Mouse (Mus musculus) B cell, adult 2 months (primary cell): Measurements from ENCODE around the gene Ptprd.

ENCODE experiments used
- DNase-seq, 2 experiments: peaks; one replicate each; pipeline ENCODE4 v3.0.0; 2022

The Ptprd gene

GRCm38 (mm10) chr4:76865585-76865984, 1346.2 kb downstream of the Ptprd start:
- no peak for DNase-seq

- DNase-seq: no peak
Observed at GRCm38 (mm10) chr4:76846265-76846664, 1365.5 kb downstream of the Ptprd start.

GRCm38 (mm10) chr4:76839016-76839415, 1372.7 kb downstream of the Ptprd start:
- no peak for DNase-seq

GRCm38 (mm10) chr4:76812138-76812537, 1399.6 kb downstream of the Ptprd start:
- DNase-seq: no peak

- DNase-seq: no peak
Observed at GRCm38 (mm10) chr4:76802708-76803107, 1409.1 kb downstream of the Ptprd start.

- DNase-seq: no peak
Observed at GRCm38 (mm10) chr4:76798010-76799007, 1413.5 kb downstream of the Ptprd start.

- no peak for DNase-seq
Observed at GRCm38 (mm10) chr4:76785389-76785788, 1426.4 kb downstream of the Ptprd start.

- DNase-seq: no peak
Observed at GRCm38 (mm10) chr4:76779558-76780124, 1432.1 kb downstream of the Ptprd start.

GRCm38 (mm10) chr4:76766918-76767317, 1444.8 kb downstream of the Ptprd start:
- DNase-seq: no peak

GRCm38 (mm10) chr4:76766429-76766828, 1445.3 kb downstream of the Ptprd start:
- no peak for DNase-seq

GRCm38 (mm10) chr4:76750709-76751108, 1461.1 kb downstream of the Ptprd start:
- no peak for DNase-seq

- no peak for DNase-seq
Observed at GRCm38 (mm10) chr4:76735831-76736230, 1475.9 kb downstream of the Ptprd start.

- DNase-seq: no peak
Observed at GRCm38 (mm10) chr4:76675726-76676125, 1536.0 kb downstream of the Ptprd start.

GRCm38 (mm10) chr4:76673224-76673623, 1538.5 kb downstream of the Ptprd start:
- no peak for DNase-seq

- no peak for DNase-seq
Observed at GRCm38 (mm10) chr4:76672653-76673052, 1539.1 kb downstream of the Ptprd start.

- no peak for DNase-seq
Observed at GRCm38 (mm10) chr4:76661725-76662124, 1550.0 kb downstream of the Ptprd start.

GRCm38 (mm10) chr4:76660146-76660545, 1551.6 kb downstream of the Ptprd start:
- DNase-seq: no peak

- no peak for DNase-seq
Observed at GRCm38 (mm10) chr4:76656734-76657133, 1555.0 kb downstream of the Ptprd start.

- DNase-seq: no peak
Observed at GRCm38 (mm10) chr4:76652971-76653370, 1558.8 kb downstream of the Ptprd start.

- no peak for DNase-seq
Observed at GRCm38 (mm10) chr4:76621740-76622139, 1590.0 kb downstream of the Ptprd start.

GRCm38 (mm10) chr4:76616614-76617013, 1595.1 kb downstream of the Ptprd start:
- DNase-seq: no peak

GRCm38 (mm10) chr4:76608246-76608645, 1603.5 kb downstream of the Ptprd start:
- no peak for DNase-seq

GRCm38 (mm10) chr4:76606808-76607207, 1605.0 kb downstream of the Ptprd start:
- no peak for DNase-seq

GRCm38 (mm10) chr4:76590722-76591121, 1621.0 kb downstream of the Ptprd start:
- DNase-seq: no peak
